Mouse (Mus musculus) lung, adult 2 months (tissue): Measurements from ENCODE around the gene Lpar6. TPM values are rescaled to one million over a fixed set of nuclear protein-coding genes. Genes with fewer than 3 reads are reported as not detected.

Experiments
- DNase-seq: peaks from one replicate; pipeline ENCODE4 v3.0.0; 2022
- H3K4me1 ChIP-seq: fragments of 200-500 bp; 2 replicates; pipeline ENCODE4 v1.6.1; 2011; ENCODE audit warnings: low read length; ENCODE audit not compliant: control insufficient read depth, insufficient read depth
- H3K4me3 ChIP-seq: fragments of 200-500 bp; replicated peaks from 2 replicates; pipeline ENCODE3; 2011; ENCODE audit warnings: low read depth, mild to moderate bottlenecking, control low read depth, low read length; ENCODE audit errors: extremely low read depth
- CTCF ChIP-seq: fragments of 200-500 bp; IDR thresholded peaks from 2 replicates; pipeline ENCODE4 v1.5.1; 2011; ENCODE audit warnings: mild to moderate bottlenecking, low read length, control low read depth; ENCODE audit not compliant: insufficient read depth
- POLR2A ChIP-seq: fragments of 200-500 bp; IDR thresholded peaks from 2 replicates; pipeline ENCODE4 v1.6.1; 2011; ENCODE audit warnings: low read depth, mild to moderate bottlenecking, control low read depth, low read length, borderline replicate concordance; ENCODE audit errors: extremely low read depth
- WGBS: fragments of 180-500 bp; shearing (Covaris S2); methylation state at CpG from one replicate; pipeline ENCODE4 v1.1.7; 2018; 5-methylcytosine and 5-hydroxymethylcytosine counted together
- polyA plus RNA-seq: library from polyadenylated mRNA; depleted of rRNA; stranded (reverse); fragments of >200 nt; gene quantifications from 2 replicates; pipeline ENCODE4 v1.2.3, GENCODE M21; 2012; rRNA removed

The Lpar6 gene
- polyA plus RNA-seq: 1.5 and 2.7 TPM in 2 replicates

DNA sequence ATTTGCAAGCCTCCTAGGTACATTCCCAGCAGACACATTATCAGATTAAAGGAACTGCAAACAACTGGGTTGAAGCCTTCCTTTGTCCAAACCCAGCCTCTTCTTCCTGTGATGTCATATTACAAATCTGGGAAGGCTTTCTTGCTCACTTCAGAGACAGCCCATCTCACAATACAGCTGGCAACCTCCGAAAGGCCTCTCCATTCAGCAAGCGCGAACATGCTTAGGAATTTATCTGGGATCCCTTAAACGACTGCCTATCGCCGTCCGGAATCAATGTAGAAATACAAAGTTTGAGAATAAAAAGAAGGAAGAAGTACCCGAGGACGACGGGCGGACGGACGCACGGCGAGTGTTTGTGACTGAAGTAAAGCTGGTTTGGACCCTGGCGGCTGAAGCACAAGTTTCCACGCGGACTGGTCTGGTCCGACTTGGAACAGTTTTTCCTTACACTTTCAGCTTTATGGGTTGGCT lies at the start of gene Lpar6:
Gene Lpar6, plus strand, starts transcription at position 48 of the 474 bp plus-strand sequence.
- TF ChIP-seq CTCF (no peak), POLR2A (peak; percentile 73; the same call in 1 of the 2 replicates)
- peak; percentile 62 for DNase-seq
- under 1% methylated on average over 19 of the region's 19 CpGs for WGBS
- peak within 1 kb of the TSS; percentile 86 for H3K4me3 ChIP-seq
- H3K4me1 ChIP-seq: peaks cover 7% of the 10 kb centered on the region; the same call in 1 of the 2 replicates

DNA sequence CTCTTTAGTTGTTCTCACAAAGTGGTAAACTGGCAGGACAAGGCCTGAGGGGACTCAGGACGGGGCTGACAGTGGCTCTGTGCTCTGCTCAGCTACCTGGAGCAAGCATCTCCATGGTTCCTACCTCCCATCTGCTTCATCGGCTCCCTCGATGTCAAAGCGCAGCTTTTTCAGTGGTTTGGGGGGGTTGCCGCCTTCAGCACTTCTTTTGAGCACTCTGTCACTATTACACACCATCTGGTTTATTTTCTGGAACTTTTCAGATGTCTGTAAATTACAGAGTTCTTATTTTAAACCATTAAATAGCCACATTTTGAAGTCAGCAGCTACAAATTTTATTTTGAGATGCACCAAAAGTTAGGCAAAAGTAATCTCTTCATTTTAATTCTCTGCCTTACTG lies 38.6 kb upstream of the Lpar6 start:
- Histone ChIP-seq H3K4me3 (no peak overlapping the region), H3K4me1 (no peaks in the 10 kb centered on the region)
- TF ChIP-seq CTCF: no peak
- no peak for TF ChIP-seq POLR2A
- WGBS: 79% methylated on average over 5 of the region's 5 CpGs
- no peak for DNase-seq

- DNase-seq: no peak
- H3K4me1 ChIP-seq: no peaks in the 10 kb centered on the region
- TF ChIP-seq POLR2A (no peak), CTCF (no peak)
- H3K4me3 ChIP-seq: no peak overlapping the region
- 27% methylated on average over 3 of the region's 3 CpGs for WGBS
Observed at GRCm38 (mm10) chr14:73201447-73201846, 36.2 kb upstream of the Lpar6 start.

GRCm38 (mm10) chr14:73204016-73204415 lies 33.7 kb upstream of the Lpar6 start:
- no peak for TF ChIP-seq POLR2A
- WGBS: 52% methylated on average over 3 of the region's 3 CpGs
- H3K4me3 ChIP-seq: no peak overlapping the region

GRCm38 (mm10) chr14:73209262-73209661 lies 28.4 kb upstream of the Lpar6 start:
- no peak for TF ChIP-seq POLR2A
- no peak for TF ChIP-seq CTCF
- H3K4me3 ChIP-seq: no peak overlapping the region
- no peak for DNase-seq
- H3K4me1 ChIP-seq: peaks cover 3% of the 10 kb centered on the region; the same call in 1 of the 2 replicates

More at GRCm38 (mm10) chr14:73204016-73204415, 33.7 kb upstream of the Lpar6 start:
- DNase-seq: no peak
- H3K4me1 ChIP-seq: no peaks in the 10 kb centered on the region

DNA sequence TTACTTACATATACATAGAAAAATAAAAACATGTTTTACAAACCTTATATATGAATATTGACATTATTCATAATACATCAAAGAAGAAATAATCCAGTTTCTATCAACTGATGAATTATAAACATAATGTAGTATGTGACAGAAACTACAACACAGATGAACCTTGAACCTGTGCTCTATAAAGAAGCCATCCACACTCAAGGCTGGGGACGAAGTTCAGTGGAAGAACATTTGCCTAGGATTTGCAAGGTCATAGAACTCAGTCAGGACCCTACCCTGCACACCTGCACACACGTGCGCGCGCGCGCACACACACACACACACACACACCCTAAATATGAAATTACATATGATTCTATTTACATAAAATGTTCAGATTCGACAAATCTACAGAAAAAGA lies 27.5 kb upstream of the Lpar6 start:
- DNase-seq: no peak
- H3K4me3 ChIP-seq: no peak overlapping the region
- peaks cover 3% of the 10 kb centered on the region; the same call in 1 of the 2 replicates for H3K4me1 ChIP-seq
- TF ChIP-seq CTCF: no peak
- TF ChIP-seq POLR2A: no peak
- WGBS: 93% methylated on average over 8 of the region's 8 CpGs

DNA sequence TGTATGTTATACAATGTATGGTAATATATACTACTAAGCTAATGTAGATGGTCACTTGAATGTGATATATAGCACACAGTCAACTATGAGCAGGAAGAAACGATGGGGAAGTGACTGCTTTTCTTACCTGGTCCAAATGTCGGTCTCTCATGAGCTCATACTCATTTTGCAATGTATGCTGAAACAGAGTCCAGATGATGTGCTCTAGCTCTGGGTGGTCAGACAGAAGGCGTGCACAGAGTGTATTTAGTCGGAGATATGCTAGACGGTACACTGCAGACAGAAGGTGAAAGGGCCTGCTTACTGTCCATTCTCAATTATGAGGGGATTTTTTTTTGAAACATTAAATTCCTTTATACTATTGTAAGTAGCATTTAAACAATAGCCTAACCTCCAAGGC lies 26.2 kb upstream of the Lpar6 start:
- no peak for DNase-seq
- TF ChIP-seq POLR2A (no peak), CTCF (no peak)
- WGBS: 91% methylated on average over 5 of the region's 5 CpGs
- Histone ChIP-seq H3K4me1 (peaks cover 3% of the 10 kb centered on the region; the same call in 1 of the 2 replicates), H3K4me3 (no peak overlapping the region)

DNA sequence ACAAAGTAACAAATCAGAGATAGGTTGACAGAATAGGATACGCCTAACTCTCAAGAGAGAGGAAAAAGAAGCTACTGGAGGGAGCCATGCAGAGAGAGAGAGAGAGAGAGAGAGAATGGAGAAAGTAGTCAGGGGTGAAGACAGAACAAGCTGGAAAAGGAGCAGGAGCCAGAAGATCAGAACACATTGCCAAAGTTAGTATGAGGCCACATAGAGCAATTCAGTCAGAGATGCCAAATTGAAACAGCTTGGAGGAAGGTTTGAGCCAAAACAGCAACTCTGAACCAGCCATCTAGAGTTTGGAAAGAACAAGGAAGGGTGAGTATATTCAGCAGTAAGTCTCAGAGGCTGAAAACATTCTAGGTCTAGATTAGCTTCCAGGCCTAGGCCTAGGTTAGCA lies 20.6 kb upstream of the Lpar6 start:
- Histone ChIP-seq H3K4me3 (no peak overlapping the region), H3K4me1 (no peaks in the 10 kb centered on the region)
- WGBS: 86% methylated on average over 1 of the region's 1 CpGs
- no peak for DNase-seq
- no peak for TF ChIP-seq POLR2A
- TF ChIP-seq CTCF: no peak

DNA sequence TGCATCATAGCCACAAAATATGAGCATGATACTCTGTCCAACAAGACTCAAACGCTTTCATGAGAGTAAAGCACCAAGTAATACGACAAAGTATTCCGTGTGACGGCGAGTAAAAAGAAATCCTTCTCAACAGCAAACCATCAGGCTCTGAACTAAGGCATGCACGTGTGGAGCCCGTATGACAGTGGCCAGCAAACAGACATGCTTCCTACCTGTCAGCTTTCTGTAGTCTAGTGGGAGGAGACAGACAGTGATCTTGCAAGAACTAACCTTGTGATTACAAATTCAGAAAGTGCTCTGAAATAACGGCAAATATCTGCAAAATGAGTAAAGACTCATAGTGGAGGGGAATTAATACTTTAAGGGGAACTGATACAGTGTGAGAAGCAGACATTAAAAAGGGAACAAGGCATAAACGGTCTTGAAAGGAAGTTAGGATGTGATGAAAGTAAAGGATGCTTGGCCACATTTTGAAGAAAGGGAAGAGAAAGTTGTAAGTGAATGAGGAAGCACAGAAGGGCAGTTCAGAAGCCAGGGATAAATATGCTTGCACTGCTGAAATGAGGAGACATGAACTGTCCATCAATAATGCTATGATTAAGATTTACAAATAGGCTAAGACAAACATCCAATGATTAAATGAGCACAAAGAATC lies 15.3 kb upstream of the Lpar6 start:
- WGBS: 81% methylated on average over 9 of the region's 9 CpGs
- Histone ChIP-seq H3K4me3 (no peak overlapping the region), H3K4me1 (no peaks in the 10 kb centered on the region; the same call in 1 of the 2 replicates)
- no peak for DNase-seq
- TF ChIP-seq POLR2A (no peak), CTCF (no peak)

DNA sequence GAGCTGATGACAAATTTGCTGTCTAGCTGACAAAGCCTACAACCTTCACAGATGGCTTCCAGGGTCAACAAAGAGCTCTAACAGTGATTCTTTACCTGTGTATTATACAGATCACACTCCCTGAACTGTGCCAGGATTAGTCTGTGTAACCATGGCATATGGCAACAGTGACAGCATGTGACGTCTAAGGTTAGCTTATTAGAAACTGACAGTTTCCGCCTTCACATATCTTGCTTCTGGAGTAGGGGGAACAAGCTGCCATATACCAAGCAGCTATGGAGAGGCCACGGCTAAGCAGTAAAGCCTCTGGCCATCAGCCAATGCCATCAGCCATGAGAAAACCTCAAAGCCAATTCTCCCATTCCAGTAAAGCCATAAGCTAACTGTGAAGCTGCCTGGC lies 11.3 kb upstream of the Lpar6 start:
- TF ChIP-seq CTCF (no peak), POLR2A (no peak)
- Histone ChIP-seq H3K4me3 (no peak overlapping the region), H3K4me1 (peaks cover 2% of the 10 kb centered on the region; the same call in 1 of the 2 replicates)
- no peak for DNase-seq
- 78% methylated on average over 3 of the region's 3 CpGs for WGBS
